Mouse (Mus musculus): ENCODE results near the gene Dnase2b. TPM values are rescaled to one million over a fixed set of nuclear protein-coding genes. Genes with fewer than 3 reads are reported as not detected.

Gene Dnase2b
- not detected for total RNA-seq (2021)

GRCm38 (mm10) chr3:146615496-146615895 is at the start of gene Dnase2b:
TSS of gene Dnase2b (minus strand) at chr3:146615596.
- no peak for DNase-seq (ENCODE audit: extremely low spot score in 1 of 2, low spot score in 1 of 2)

- DNase-seq (ENCODE audit: extremely low spot score in 1 of 2, low spot score in 1 of 2) = no peak
Measured at GRCm38 (mm10) chr3:146661907-146662306, 46.5 kb upstream of the Dnase2b start.

- DNase-seq (ENCODE audit: extremely low spot score in 1 of 2, low spot score in 1 of 2) = no peak
Measured at GRCm38 (mm10) chr3:146661001-146661400, 45.6 kb upstream of the Dnase2b start.

GRCm38 (mm10) chr3:146659321-146659720 is 43.9 kb upstream of the Dnase2b start:
- DNase-seq (ENCODE audit: extremely low spot score in 1 of 2, low spot score in 1 of 2) = no peak

GRCm38 (mm10) chr3:146658061-146658639 is 42.8 kb upstream of the Dnase2b start:
- DNase-seq (ENCODE audit: extremely low spot score in 1 of 2, low spot score in 1 of 2) = no peak

GRCm38 (mm10) chr3:146657433-146657832 is 42.0 kb upstream of the Dnase2b start:
- no peak for DNase-seq (ENCODE audit: extremely low spot score in 1 of 2, low spot score in 1 of 2)

- DNase-seq (ENCODE audit: extremely low spot score in 1 of 2, low spot score in 1 of 2) = no peak
Measured at GRCm38 (mm10) chr3:146655111-146655577, 39.7 kb upstream of the Dnase2b start.

GRCm38 (mm10) chr3:146653692-146654091 is 38.3 kb upstream of the Dnase2b start:
- DNase-seq (ENCODE audit: extremely low spot score in 1 of 2, low spot score in 1 of 2) = no peak

GRCm38 (mm10) chr3:146652431-146652830 is 37.0 kb upstream of the Dnase2b start:
- no peak for DNase-seq (ENCODE audit: extremely low spot score in 1 of 2, low spot score in 1 of 2)

- DNase-seq (ENCODE audit: extremely low spot score in 1 of 2, low spot score in 1 of 2) = no peak
Measured at GRCm38 (mm10) chr3:146651217-146651616, 35.8 kb upstream of the Dnase2b start, which contains the start of gene 4930503B20Rik. TSS of gene 4930503B20Rik (minus strand) at chr3:146651317.

GRCm38 (mm10) chr3:146650716-146651115 is 35.3 kb upstream of the Dnase2b start:
- no peak for DNase-seq (ENCODE audit: extremely low spot score in 1 of 2, low spot score in 1 of 2)

- no peak for DNase-seq (ENCODE audit: extremely low spot score in 1 of 2, low spot score in 1 of 2)
Measured at GRCm38 (mm10) chr3:146649311-146649894, 34.0 kb upstream of the Dnase2b start.

- no peak for DNase-seq (ENCODE audit: extremely low spot score in 1 of 2, low spot score in 1 of 2)
Measured at GRCm38 (mm10) chr3:146641818-146642427, 26.5 kb upstream of the Dnase2b start.

- DNase-seq (ENCODE audit: extremely low spot score in 1 of 2, low spot score in 1 of 2) = no peak
Measured at GRCm38 (mm10) chr3:146632506-146632905, 17.1 kb upstream of the Dnase2b start.

GRCm38 (mm10) chr3:146628227-146628982 is 13.0 kb upstream of the Dnase2b start:
- DNase-seq (ENCODE audit: extremely low spot score in 1 of 2, low spot score in 1 of 2) = no peak

- DNase-seq (ENCODE audit: extremely low spot score in 1 of 2, low spot score in 1 of 2) = no peak
Measured at GRCm38 (mm10) chr3:146625766-146626165, 10.4 kb upstream of the Dnase2b start.

GRCm38 (mm10) chr3:146621966-146622365 is 6.6 kb upstream of the Dnase2b start:
- DNase-seq (ENCODE audit: extremely low spot score in 1 of 2, low spot score in 1 of 2) = no peak

- DNase-seq (ENCODE audit: extremely low spot score in 1 of 2, low spot score in 1 of 2) = peak; percentile 45 to 57
Measured at GRCm38 (mm10) chr3:146620555-146621249, 5.3 kb upstream of the Dnase2b start.

- DNase-seq (ENCODE audit: extremely low spot score in 1 of 2, low spot score in 1 of 2) = peak; percentile 14 to 36
Measured at GRCm38 (mm10) chr3:146620101-146620500, 4.7 kb upstream of the Dnase2b start.

GRCm38 (mm10) chr3:146618357-146618756 is 3.0 kb upstream of the Dnase2b start:
- no peak for DNase-seq (ENCODE audit: extremely low spot score in 1 of 2, low spot score in 1 of 2)

Measured in layer of hippocampus, postnatal 25 days (tissue).